Mouse (Mus musculus): ENCODE data around the gene Anks3. TPM values are rescaled to one million over a fixed set of nuclear protein-coding genes. Genes with fewer than 3 reads are reported as not detected.
A peak's percentile ranks its signal among the peaks of the same experiment; 100 is the strongest.

Gene Anks3
- polyA plus RNA-seq, 2 experiments: 10.2 to 16.2 TPM

DNA sequence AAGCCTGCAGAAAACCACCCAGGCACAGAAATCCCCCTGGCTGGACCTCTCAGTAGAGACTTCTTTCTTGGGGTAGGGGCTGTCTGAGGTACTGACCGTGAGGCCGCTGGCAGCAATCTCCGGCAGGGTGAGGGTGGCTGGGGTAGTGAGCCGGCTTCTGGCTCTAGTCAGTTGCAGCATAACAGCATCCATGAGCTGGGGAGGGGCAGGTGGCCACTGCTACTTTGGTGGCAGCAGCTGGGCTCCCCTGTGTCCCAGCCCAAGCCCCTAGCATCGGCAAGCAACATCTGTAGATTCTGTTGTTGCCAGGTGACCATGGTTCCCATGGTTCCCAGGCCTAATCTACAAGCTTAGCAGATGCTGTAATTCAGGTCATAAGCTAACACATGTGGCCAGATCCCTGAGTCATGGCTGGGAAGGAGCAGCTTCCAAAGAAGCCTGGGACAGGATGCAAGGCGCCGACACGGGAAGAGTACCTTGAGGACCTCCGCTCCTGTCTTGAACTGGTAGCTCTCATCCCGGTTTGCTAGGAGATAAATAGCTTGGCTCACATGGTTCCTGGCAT lies 46.4 kb upstream of the Anks3 start:
- H3K27ac ChIP-seq: no peak overlapping the region
- WGBS (ENCODE audit: insufficient replicate concordance): 76% methylated on average over 10 of the region's 10 CpGs

DNA sequence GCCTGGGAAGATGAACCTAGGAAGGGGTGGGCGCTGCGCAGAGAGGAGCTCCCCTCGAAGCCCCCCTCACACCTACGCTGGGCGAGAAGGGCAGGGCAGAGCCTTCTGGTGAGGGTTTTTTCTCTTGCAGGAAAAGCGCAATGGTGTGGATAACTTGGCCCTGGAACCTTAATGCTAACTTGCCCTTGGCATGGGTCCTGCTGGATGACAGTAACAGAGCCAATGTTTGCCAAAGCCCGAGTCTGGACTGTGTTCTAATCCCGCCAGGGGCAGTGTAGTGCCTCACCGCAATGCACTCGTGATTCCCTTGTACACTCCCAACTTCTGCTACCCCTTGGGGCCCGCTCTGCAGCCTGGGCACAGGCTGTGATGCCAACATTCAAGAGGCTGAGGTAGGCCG lies 44.1 kb upstream of the Anks3 start:
- DNase-seq (ENCODE audit: low read depth in 3 of 3, low spot score in 3 of 3) (no peak), ATAC-seq (ENCODE audit: insufficient read depth) (no peak)
- Histone ChIP-seq H3K27ac (no peak overlapping the region), H3K4me3 (ENCODE audit: insufficient read depth in 1 of 2, low read depth in 2 of 2, low read length in 2 of 2) (no peak overlapping the region), H3K4me2 (ENCODE audit: low read depth) (no peak overlapping the region), H3K9ac (replicated peaks) (no peak overlapping the region), H3K9me3 (ENCODE audit: control insufficient read depth, low read length) (no peaks in the 10 kb centered on the region), H3K4me1 (replicated peaks; ENCODE audit: control insufficient read depth in 2 of 2, insufficient read depth in 2 of 2, low read length in 1 of 2) (peaks cover 7 to 22% of the 10 kb centered on the region in 2 experiments; a peak in 3 of 4 replicates), H3K27me3 (ENCODE audit: control insufficient read depth, insufficient read depth, low read length) (no peaks in the 10 kb centered on the region), H3K36me3 (replicated peaks; ENCODE audit: control insufficient read depth, insufficient read depth, low read depth) (no peaks in the 10 kb centered on the region)
- TF ChIP-seq EP300 (IDR thresholded peaks at IDR 0.05; ENCODE audit: low read depth) (no peak), CTCF (IDR thresholded peaks at IDR 0.05; ENCODE audit: low read depth) (no peak)
- WGBS (ENCODE audit: insufficient replicate concordance): 65% methylated on average over 12 of the region's 12 CpGs

More for the DNA sequence above, 46.4 kb upstream of the Anks3 start:
- no peak for TF ChIP-seq EP300 (IDR thresholded peaks at IDR 0.05; ENCODE audit: low read depth)
- 0 out of 2 replicates have a peak overlapping the region, but pooled peaks have one; percentile 3 for H3K4me2 ChIP-seq (ENCODE audit: low read depth)
- no peak overlapping the region for H3K9ac ChIP-seq (replicated peaks)
- H3K36me3 ChIP-seq (replicated peaks; ENCODE audit: control insufficient read depth, insufficient read depth, low read depth): peaks cover 11% of the 10 kb centered on the region
- no peaks in the 10 kb centered on the region for H3K9me3 ChIP-seq (ENCODE audit: control insufficient read depth, low read length)
- H3K4me3 ChIP-seq (ENCODE audit: insufficient read depth in 1 of 2, low read depth in 2 of 2, low read length in 2 of 2): no peak overlapping the region
- ATAC-seq (ENCODE audit: insufficient read depth) (no peak), DNase-seq (ENCODE audit: low read depth in 3 of 3, low spot score in 3 of 3) (no peak)
- H3K4me1 ChIP-seq (replicated peaks; ENCODE audit: control insufficient read depth in 2 of 2, insufficient read depth in 2 of 2, low read length in 1 of 2): peaks cover 7 to 22% of the 10 kb centered on the region in 2 experiments; a peak in 3 of 4 replicates
- H3K27me3 ChIP-seq (ENCODE audit: control insufficient read depth, insufficient read depth, low read length): no peaks in the 10 kb centered on the region

DNA sequence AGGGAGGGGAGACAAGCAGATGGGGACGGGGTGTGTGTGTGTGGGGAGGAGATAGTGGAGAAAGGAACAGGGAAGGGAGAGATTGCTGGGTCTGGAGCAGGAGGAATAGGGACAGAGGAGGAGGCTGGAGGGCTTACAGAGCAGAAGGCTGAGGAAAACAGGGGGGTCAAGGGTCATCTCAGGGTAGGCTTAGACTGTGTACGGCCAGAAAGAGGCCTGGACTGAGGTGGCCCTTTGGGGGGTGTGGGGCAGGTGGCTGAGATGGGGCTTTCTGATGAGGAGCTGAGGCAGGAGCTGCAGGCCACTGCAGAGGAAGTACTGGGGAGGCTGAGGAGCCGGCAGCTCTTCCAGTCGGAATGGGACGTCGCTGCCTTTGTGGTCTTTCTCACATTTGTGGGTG lies 43.5 kb upstream of the Anks3 start:
- WGBS (ENCODE audit: insufficient replicate concordance): 50% methylated on average over 6 of the region's 6 CpGs
- DNase-seq (ENCODE audit: low read depth in 3 of 3, low spot score in 3 of 3): no peak
- ATAC-seq (ENCODE audit: insufficient read depth): peak; percentile 8; the same call in 1 of the 2 replicates
- Histone ChIP-seq H3K27ac (no peak overlapping the region), H3K4me2 (ENCODE audit: low read depth) (peak overlapping the region; percentile 16; the same call in 1 of the 2 replicates), H3K4me1 (replicated peaks; ENCODE audit: control insufficient read depth in 2 of 2, insufficient read depth in 2 of 2, low read length in 1 of 2) (peaks cover 7 to 16% of the 10 kb centered on the region in 2 experiments; a peak in 3 of 4 replicates), H3K4me3 (ENCODE audit: insufficient read depth in 1 of 2, low read depth in 2 of 2, low read length in 2 of 2) (no peak overlapping the region), H3K36me3 (replicated peaks; ENCODE audit: control insufficient read depth, insufficient read depth, low read depth) (no peaks in the 10 kb centered on the region), H3K9me3 (ENCODE audit: control insufficient read depth, low read length) (no peaks in the 10 kb centered on the region), H3K27me3 (ENCODE audit: control insufficient read depth, insufficient read depth, low read length) (no peaks in the 10 kb centered on the region), H3K9ac (replicated peaks) (no peak overlapping the region)
- TF ChIP-seq CTCF (IDR thresholded peaks at IDR 0.05; ENCODE audit: low read depth) (no peak), EP300 (IDR thresholded peaks at IDR 0.05; ENCODE audit: low read depth) (no peak)

DNA sequence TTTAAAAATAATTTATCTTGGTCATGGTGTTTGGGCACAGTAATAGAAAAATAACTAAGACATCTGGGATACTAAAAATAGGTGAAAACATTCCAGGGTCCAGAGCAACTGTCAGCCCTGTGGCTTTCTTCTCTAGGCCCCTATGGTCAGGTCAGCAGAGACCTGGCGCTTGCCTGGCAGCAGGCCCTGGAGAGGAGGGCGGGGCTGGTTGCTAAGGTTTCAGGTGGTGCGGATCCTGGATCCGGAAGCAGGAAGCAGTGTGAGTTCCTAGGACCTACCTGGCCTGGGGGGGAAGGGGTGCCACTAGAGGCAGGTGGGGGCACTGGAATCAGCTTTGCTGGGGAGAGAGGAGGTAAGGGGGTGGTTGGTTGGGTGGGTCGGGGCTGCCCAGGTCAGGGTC lies 43.1 kb upstream of the Anks3 start, which contains the start of gene Smim22:
TSS of gene Smim22 (plus strand) at position 222 of the 400 bp plus-strand sequence.
- no peak within 1 kb of the TSS for H3K4me3 ChIP-seq (ENCODE audit: insufficient read depth in 1 of 2, low read depth in 2 of 2, low read length in 2 of 2)
- no peak within 1 kb of the TSS for H3K27ac ChIP-seq
- no peaks in the 10 kb centered on the region for H3K9me3 ChIP-seq (ENCODE audit: control insufficient read depth, low read length)
- no peaks in the 10 kb centered on the region for H3K36me3 ChIP-seq (replicated peaks; ENCODE audit: control insufficient read depth, insufficient read depth, low read depth)
- H3K9ac ChIP-seq (replicated peaks): no peak within 1 kb of the TSS
- no peak for DNase-seq (ENCODE audit: low read depth in 3 of 3, low spot score in 3 of 3)
- WGBS (ENCODE audit: insufficient replicate concordance): 71% methylated on average over 5 of the region's 5 CpGs
- peak; percentile 24; the same call in 1 of the 2 replicates for ATAC-seq (ENCODE audit: insufficient read depth)
- no peaks in the 10 kb centered on the region for H3K27me3 ChIP-seq (ENCODE audit: control insufficient read depth, insufficient read depth, low read length)
- peaks cover 3 to 12% of the 10 kb centered on the region in 2 experiments; a peak in 3 of 4 replicates for H3K4me1 ChIP-seq (replicated peaks; ENCODE audit: control insufficient read depth in 2 of 2, insufficient read depth in 2 of 2, low read length in 1 of 2)
- no peak for TF ChIP-seq CTCF (IDR thresholded peaks at IDR 0.05; ENCODE audit: low read depth)
- no peak for TF ChIP-seq EP300 (IDR thresholded peaks at IDR 0.05; ENCODE audit: low read depth)
- peak within 1 kb of the TSS; percentile 16; the same call in 1 of the 2 replicates for H3K4me2 ChIP-seq (ENCODE audit: low read depth)

DNA sequence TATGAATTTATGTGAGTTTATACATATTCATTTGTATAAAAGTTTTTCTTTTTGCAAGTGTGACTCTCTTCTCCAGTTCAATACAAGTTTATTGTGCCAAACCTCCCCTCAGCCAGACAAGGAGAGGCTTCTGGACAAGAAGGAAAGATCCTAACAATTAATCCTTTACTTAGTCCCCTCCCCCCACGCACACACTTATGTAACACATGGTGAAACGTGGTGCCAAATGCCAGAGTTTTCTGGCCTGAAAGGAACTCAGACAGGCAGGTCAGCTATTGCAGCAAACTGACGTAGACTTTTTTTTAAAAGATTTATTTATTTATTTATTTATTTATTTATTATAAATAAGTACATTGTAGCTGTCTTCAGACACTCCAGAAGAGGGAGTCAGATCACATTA lies 36.6 kb upstream of the Anks3 start:
- 61% methylated on average over 3 of the region's 3 CpGs for WGBS (ENCODE audit: insufficient replicate concordance)
- H3K4me2 ChIP-seq (ENCODE audit: low read depth): no peak overlapping the region
- no peak for DNase-seq (ENCODE audit: low read depth in 3 of 3, low spot score in 3 of 3)
- H3K4me3 ChIP-seq (ENCODE audit: insufficient read depth in 1 of 2, low read depth in 2 of 2, low read length in 2 of 2): no peak overlapping the region
- no peaks in the 10 kb centered on the region for H3K36me3 ChIP-seq (replicated peaks; ENCODE audit: control insufficient read depth, insufficient read depth, low read depth)
- no peak overlapping the region for H3K27ac ChIP-seq
- peaks cover 0 to 3% of the 10 kb centered on the region in 2 experiments; a peak in 1 of 4 replicates for H3K4me1 ChIP-seq (replicated peaks; ENCODE audit: control insufficient read depth in 2 of 2, insufficient read depth in 2 of 2, low read length in 1 of 2)
- H3K9ac ChIP-seq (replicated peaks): no peak overlapping the region
- ATAC-seq (ENCODE audit: insufficient read depth): no peak
- no peaks in the 10 kb centered on the region for H3K27me3 ChIP-seq (ENCODE audit: control insufficient read depth, insufficient read depth, low read length)
- TF ChIP-seq CTCF (IDR thresholded peaks at IDR 0.05; ENCODE audit: low read depth): no peak
- TF ChIP-seq EP300 (IDR thresholded peaks at IDR 0.05; ENCODE audit: low read depth): no peak
- H3K9me3 ChIP-seq (ENCODE audit: control insufficient read depth, low read length): no peaks in the 10 kb centered on the region
